19 mouse cellular contexts compared by ENCODE assay signal in the genomic region with DNA sequence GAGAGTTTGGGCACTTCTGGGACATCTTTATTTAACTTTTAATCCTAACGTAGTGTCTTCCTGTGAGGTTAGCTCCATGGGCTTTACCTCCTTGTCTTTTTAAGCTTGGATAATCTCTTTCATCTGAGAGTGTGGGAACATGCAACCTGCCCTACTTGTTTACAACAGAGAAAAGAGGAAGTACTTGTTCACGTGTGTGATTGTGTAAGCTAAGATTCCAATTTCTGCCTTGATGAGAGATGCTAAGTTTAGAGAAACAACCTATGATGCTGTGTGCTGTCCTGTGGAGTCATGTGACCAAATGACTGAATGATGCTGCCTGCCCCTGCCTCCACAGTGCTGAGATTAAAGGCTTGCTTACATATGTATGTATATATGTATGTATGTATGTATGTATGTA. TPM values are rescaled to one million over a fixed set of nuclear protein-coding genes. Genes with fewer than 3 reads are reported as not detected.
DNase-seq lines count a peak whose midpoint lies in the region; ATAC-seq lines count a peak whose summit lies in the region.
"Had no signal": no experiment of that assay in that cellular context is flagged by ENCODE, and none has a peak within 500 bp of the region (broad histone marks: within the 10 kb centered on the region; RNA-seq: fewer than 3 reads in every experiment).

No protein-coding gene starts in this region.

- ATAC-seq in granulocyte monocyte progenitor cell, adult 5-6 weeks (replicated peaks; ENCODE audit: poor library complexity, severe bottlenecking), result peak; percentile 82
- ATAC-seq in monocyte, adult 5-6 weeks (replicated peaks; ENCODE audit: insufficient number of reproducible peaks, low FRiP score, low TSS enrichment, poor library complexity, severe bottlenecking), result peak; percentile 64
- ATAC-seq: forebrain, embryonic 16.5 days; Patski had no signal

- peak; percentile 24 for DNase-seq in lung, postnatal 25 days (ENCODE audit: low spot score)
- no peak for DNase-seq in lung, postnatal 10 days
- peak; percentile 50 to 59 for DNase-seq in B cell, adult 2 months
- no peak for DNase-seq in cerebellum, adult 8-10 months
- DNase-seq in adrenal gland, adult (ENCODE audit: inconsistent age in 2 of 2, low spot score in 1 of 2), result no peak
- DNase-seq in urinary bladder, postnatal 10 days (ENCODE audit: low spot score), result no peak
- DNase-seq: adrenal gland, postnatal 10 days; cerebellum, adult 9-10 months; gastrocnemius, postnatal 10 days; heart, adult 11 months; heart, postnatal 14 days; kidney, adult 8-10 months; kidney, postnatal 10 days; lung, adult 2 months; midbrain, embryonic 14.5 days had no signal

RNA-seq across cellular contexts. Expression of a gene that starts 27.8 kb away (rescaled TPM):
- total RNA-seq in granulocyte monocyte progenitor cell, adult 5-6 weeks (2014; fragmentation: Nextera tagmentation), result 51.9 and 55.0 TPM in 2 replicates
- total RNA-seq in granulocyte monocyte progenitor cell, adult 5-6 weeks (2017), result 59.9 and 61.4 TPM in 2 replicates
- 173 to 214 TPM (median 173 TPM) in 3 replicates for total RNA-seq in monocyte, adult 5-6 weeks (2017)

Comparison
In these comparisons a context has a peak if more than half of its experiments do, and no peak if none do; other contexts are left out.
1. DNase-seq: peak in lung, postnatal 25 days (single experiment) and B cell, adult 2 months (2 of 2); none in lung, postnatal 10 days (single experiment), cerebellum, adult 8-10 months (single experiment), adrenal gland, adult (0 of 2) and urinary bladder, postnatal 10 days (single experiment).